Mouse (Mus musculus) urinary bladder, postnatal 0 days (tissue): Measurements from ENCODE around the gene Gm9513. TPM values are rescaled to one million over a fixed set of nuclear protein-coding genes. Genes with fewer than 3 reads are reported as not detected.

Experiments
- polyA plus RNA-seq: library from polyadenylated mRNA; unstranded; fragments of >200 nt; fragmentation: Nextera tagmentation; extraction: Ambion mirVana; gene quantifications from 2 replicates; pipeline ENCODE4 v1.2.1, GENCODE M21; 2015

The Gm9513 gene
- not detected in 2 replicates for polyA plus RNA-seq

GRCm38 (mm10) chr9:36475338-36475737, at the start of gene Gm9513:
Gm9513 (plus strand) TSS chr9:36475638.

DNA sequence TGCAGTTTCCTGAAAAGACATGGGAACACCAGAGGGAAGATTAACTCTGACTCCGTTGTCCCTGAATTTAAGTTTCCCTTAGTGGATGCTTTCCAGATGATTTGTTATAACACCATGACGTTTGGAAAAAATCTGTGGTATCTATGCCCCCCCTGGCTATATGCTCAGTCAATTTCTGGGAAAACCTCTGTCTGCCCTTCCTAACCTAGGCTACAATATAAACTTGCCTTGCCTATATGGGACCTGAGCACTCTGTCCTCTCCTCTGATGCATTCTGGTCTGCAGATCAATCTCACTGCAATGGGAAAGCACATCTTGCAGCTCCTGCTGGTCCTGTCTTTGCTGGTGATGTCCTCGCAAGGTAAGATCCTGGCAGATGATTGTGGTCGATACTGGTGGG, 43.9 kb upstream of the Gm9513 start, which contains the start of gene Gm7257:
Gm7257 (plus strand) TSS at position 301 of the 400 bp plus-strand sequence.

Other genes starting within 250 kb of the Gm9513 start
- not detected in 2 replicates for gene Gm7257, start 43.8 kb upstream of the Gm9513 start, polyA plus RNA-seq
- gene Gm5615, start 66.3 kb downstream of the Gm9513 start, polyA plus RNA-seq, result not detected in 2 replicates
- gene Gm17689, start 107.0 kb downstream of the Gm9513 start, polyA plus RNA-seq, result not detected in 2 replicates
- gene A630095E13Rik, start 167.7 kb downstream of the Gm9513 start, polyA plus RNA-seq, result not detected in 2 replicates
- gene Acrv1, start 217.6 kb downstream of the Gm9513 start, polyA plus RNA-seq, result not detected in 2 replicates